Mouse (Mus musculus) frontal cortex, adult (tissue): ENCODE data around the gene Aes.
A peak's percentile ranks its signal among the peaks of the same experiment; 100 is the strongest.

Experiments used
- ATAC-seq: cut with Nextera tagmentation; 2 replicates; pipeline ENCODE4 v1.9.2; 2017; ENCODE audit warnings: mild to moderate bottlenecking, moderate library complexity, mixed read lengths; ENCODE audit not compliant: low TSS enrichment

Gene Aes

DNA sequence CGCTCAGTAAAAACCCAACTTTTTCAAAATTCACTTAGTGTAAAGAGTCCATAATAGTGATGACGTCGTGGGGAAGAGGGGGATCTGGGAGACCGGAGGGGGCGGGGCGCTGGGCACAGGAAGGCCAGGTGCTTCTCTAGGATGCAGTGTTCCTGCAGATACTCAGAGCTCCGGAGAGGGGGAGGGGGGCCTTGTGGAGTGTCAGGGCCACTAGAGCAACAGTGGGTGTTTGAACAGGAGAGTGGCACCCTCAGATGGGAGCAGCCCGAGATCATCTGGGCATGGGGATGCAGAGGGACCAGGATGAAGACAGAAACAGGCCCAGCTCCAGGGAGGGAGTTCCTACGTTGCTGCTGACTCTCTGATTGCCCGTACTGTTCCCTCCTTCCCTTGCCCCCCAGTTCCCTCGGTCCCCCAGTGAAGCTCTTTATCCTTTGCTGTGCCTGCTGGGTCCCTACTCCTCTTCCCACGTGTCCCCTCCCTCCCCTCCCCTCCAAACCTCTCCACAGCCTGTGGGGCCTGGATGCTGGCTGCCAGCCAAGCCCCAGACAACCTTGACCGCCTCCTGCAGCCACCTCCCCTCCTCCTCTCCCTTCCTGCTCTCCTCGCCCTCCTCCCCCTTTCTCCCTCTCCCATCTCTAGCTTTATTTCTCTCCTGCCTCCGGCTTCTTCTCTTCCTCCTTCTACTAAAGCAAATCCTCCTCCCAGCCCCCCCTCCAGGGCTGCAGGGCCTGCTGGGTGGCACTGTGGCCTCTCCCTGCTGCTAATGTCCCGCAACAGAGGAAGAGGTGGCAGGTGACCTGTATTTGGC is 9.3 kb downstream of the Aes start:
- no peak for ATAC-seq

DNA sequence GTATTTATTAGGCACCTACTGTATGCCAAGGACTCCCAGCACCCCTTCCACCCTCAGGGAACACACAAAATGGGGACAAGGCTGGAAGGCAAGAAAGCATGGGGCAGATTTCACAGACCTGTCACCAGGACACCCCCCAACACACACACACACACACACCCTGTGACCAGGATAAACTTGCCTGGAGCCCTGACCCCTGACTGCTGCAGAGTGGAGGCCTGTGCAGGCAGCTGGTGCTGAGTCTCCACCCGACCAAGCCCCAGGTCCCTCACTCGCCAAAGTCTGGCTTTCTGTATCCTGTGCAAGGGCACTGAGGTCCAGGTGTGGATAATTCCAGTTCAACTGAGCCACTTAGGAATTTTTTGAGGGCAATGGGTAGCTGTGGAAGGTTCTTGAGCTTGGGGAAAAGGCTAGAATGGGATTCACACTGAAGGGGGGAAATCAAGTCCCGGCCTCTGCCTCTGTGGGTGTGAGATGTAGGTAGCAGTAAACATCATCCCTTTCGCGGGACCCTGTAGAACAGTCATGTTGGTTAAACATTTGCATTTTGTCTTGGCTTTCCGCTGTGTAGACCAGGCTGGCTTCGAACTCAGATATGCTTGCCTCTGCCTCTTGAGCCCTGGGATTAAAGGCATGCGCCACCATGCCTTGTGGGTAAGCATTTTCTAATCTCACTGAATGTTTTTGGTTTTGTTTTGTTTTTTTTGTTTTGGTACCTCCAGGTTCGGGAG is 10.4 kb downstream of the Aes start:
- no peak for ATAC-seq

DNA sequence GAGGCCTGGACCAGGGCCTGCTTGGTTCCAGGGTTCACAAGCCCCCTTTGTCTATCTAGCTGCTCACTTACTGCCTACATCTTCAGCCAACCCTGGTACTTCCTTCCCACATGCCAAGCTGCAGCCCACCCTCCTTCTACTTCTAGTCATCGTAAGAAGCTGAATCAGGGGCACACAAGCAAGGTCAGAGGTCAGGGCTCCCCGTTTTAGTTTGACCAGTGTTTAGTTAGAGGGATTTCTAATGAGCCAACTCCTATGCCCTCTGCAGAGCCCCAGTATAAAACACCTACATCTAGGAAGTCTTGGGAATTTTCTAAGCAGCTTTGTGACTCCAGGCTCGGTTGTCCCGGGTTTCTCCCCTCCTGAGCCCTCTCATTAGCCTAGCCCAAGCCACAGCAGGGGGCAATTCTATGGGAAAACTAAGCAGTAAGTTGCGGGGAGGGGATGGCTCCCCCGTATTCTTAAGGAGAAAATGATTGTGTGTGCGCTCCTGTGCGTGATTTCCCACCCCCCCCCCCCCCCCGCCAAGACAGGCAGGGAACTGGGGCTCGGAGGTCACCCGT is 11.0 kb downstream of the Aes start:
- no peak for ATAC-seq

DNA sequence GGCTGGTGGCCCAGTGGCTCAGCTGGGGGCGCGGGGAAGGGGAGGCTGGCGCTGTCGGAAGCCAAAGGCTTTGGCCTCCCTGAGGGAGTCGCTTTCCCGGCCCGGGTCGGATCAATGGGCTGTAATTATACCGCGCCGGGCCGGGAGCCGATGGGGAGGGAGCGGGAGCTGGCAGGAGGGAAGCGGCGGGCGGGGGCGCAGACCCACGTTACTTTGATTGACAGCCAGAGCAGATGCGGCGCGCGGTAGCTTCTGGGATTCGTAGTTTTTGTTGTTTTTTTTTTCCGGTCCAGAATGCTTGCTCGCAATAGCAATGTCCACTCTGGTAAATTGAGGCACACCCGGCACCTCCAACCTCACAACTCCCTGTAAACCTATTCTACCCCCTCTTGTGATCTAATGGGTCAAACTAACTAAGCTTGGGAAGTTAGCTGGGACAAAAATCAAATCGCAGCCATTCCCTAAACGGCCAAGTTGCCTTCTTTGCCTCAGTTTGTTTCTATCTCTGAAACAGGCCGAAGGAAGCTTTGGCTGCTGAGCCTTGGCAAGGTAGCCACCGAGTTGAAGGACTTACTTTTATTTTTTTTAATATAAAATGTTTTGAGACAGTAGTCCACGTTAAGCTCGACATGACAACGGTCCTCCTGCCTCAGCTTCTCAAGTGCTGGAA is 11.7 kb downstream of the Aes start:
- ATAC-seq: peak; percentile 58

DNA sequence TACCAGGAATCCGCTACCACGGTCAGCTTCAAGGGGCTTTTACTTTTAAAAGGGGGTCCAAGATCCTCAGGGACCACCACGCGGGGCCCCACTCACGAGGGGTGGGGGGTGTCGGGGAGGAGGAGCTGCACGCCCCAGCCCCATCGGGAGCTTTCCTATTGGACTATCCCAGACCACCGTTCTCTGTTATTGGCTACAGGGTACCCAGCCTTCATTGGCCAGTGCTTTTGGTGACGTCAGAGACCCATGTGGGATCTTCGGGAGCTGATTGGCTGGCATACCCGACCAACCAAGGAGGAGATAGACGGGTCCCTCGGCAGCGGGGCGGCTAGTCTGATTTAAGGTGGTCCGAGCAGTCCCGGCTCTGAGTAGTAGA is 12.2 kb downstream of the Aes start:
- ATAC-seq: peak; percentile 87

DNA sequence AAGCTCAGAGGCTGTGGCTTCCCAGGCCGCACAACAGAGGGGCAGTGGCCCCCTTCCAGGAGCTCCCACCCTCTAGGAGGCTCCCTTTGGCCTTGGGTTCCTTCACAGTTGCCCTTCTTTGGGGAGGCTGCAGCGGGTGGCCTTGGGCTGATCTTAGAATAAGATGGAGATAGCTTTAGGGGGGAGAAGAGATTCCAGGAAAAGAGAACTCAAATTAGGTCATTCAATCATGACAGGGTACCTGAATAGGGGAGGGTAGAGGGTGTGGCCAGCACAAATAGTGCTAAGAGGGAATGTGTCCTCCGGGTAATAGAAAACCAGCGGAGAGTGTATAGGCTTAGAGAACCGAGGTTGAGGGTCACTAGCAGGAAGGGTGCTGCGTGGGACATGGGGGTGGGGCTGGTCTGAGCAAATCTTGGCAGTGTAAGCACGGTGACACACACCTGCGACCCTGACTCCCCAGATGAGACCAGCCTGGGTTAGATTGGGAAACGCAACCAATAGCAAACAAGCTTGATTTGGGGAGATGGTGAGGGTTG is 12.9 kb downstream of the Aes start:
- no peak for ATAC-seq

DNA sequence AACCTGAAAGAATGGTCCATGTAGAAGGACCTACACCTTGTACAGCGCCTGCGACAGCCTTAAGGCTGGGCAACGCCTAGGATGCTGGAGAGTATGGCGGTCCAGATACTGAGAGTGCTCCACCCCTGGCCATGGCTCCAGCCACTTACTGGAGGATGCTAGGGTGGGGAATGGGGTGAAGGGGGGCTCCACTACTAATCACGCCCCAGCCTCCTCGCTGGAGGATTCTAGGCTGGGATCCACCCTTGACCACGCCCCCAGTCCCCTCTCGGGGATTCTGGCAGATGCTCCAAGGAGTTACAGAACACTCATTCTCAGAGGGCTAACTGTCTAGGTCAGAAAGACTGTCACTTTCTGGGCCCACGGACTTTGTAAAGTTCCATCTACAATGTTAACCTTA is 13.7 kb downstream of the Aes start:
- no peak for ATAC-seq

DNA sequence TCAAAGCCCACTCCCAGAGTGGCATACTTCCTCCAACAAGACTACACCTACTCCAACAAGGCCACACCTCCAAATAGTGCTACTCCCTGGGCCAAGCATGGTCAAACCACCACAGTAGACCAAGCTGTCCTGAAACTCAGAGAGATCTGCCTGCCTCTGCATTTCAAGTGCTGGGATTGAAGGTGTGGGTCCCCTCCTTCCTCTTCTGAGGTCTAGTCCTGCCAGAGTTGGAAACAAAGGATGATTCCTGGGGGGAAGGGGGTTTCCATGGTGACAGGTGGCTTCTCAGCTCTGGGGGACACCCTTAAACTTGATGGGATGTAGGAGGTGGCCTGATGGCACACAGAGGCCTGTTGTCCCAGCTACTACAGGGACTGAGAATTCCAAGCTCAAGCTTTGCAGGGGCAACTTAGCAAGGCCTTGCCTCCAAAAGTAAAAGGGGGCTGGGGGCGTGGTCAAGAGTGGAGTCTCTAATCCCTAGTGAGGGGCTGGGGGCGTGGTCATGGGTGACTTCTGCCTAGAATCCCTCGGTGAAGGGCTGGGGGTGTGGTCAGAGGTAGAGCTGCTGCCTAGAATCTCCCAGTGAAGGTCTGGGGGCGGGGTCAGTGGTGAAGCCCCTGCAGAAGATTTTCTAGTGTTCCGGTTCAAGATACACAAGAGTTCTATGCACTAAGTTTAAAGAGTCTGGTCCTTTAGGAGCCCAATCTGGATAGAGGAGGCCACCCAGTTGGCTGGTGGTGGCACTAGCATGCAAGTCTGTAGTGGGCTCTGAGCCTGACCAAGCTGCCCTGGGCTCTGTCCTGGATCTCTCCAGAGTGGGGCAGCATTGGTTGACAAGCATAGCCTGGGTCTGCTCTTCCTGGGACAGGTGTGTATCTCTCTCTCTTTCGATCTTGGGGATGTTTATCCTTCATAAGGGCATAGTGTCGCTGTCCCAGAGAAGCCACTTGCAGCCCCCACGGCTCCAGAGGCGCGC is 15.1 kb downstream of the Aes start, which contains the start of gene Tle2:
Gene Tle2, plus strand, starts transcription at position 481 of the 976 bp plus-strand sequence.
- ATAC-seq: no peak

DNA sequence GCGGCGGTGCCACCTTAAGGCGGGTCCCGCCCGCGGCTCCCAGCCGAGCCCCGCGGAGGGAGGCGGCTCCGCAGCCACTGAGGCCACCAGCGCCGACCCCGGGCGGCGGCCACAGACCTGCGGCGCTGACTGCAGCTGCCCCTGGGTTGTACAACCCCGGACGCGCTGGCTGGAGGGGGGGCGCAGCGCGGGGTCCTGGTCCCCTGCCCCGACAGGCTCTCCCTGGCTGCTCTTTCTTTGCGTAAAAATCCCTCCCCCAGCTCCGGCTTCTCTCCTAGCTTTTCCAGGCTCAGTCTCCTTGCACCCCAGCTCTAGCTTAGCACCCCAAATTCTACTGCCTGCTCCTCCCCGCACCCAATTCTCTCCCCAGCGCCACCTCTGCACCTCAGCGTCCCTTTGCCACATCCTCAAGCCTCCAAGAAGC is 15.9 kb downstream of the Aes start:
- no peak; the same call in 1 of the 2 replicates for ATAC-seq

DNA sequence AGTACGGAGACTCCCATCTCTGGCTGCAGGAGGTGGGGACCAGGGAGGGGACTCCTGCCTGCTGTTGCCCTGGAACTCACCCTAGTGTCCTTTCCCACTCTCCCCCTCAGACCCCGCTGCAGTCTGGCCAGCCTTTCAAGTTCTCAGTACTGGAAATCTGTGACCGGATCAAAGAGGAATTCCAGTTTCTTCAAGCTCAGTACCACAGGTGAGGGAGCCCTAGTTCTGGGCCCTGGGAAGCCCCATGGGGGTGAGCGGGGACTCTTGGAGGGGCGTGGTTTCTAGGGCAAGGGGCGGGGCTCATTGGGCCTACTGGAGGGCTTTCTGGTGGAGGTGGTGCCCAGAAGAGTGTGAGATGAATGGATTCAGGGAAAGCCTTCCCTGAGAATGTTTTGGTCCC is 16.4 kb downstream of the Aes start:
- no peak for ATAC-seq

DNA sequence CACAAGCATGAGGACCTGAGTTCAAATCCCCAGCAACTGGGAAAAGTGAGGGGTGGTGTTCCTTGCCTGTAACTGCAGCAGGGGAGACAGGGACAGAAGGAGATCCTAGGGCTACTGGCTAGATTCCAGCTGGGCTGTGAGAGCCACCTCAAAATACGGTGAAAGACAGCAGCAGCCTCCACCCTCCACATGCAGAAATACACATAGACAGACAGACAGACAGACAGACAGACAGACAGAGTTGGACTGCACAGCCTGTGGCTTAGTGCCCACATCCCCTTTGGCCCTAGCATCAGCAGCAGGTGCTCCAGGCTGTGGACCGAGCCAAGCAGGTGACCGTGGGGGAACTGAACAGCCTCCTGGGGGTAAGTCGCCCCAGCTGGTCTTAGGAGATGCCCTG is 20.7 kb downstream of the Aes start:
- ATAC-seq: no peak

DNA sequence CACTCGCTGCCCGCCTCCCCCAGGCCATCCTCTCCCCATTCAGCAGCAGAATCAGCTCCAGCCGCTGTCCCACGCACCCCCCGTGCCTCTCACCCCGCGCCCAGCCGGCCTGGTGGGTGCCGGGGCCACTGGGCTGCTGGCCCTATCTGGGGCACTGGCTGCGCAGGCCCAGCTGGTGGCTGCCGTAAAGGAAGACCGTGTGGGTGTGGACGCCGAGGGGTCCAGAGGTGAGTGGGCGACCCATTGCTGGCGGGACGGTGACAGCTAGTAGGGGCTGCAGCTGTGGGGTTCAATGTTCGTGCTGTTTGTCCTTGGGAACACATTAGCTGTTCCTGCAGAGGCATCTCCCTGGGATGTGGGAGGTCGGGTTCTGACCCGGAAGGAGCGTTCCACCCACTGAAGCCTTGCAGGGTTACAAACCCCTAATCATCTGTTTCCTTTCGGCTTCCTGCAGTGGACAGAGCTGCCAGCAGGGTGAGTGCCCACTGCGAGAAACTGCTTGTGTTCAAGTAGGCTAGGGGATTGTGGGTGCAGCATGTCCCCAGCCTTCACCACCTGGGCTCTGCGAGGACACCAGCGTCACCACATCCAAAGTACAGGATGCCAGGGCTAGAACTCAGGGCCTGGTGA is 21.3 kb downstream of the Aes start:
- ATAC-seq: no peak

DNA sequence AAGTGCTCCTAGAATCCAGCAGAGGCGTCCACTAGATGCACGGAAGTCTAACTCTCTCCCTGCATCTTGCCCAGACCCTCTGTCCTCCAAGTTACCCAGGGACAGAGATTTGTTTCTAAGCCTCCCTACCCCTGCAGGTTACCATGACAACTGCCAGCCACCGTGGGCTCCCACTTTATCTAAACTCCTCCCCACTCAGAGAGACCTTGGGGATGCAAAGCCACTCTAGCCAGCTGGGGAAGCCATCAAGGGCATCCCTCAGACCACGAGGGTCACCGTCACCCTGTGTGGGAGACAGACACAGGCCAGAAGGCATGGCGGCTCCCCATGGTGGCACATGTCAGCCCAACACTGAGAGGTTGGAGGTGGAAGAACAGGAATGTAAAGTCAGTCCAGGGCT is 24.1 kb downstream of the Aes start:
- no peak for ATAC-seq

DNA sequence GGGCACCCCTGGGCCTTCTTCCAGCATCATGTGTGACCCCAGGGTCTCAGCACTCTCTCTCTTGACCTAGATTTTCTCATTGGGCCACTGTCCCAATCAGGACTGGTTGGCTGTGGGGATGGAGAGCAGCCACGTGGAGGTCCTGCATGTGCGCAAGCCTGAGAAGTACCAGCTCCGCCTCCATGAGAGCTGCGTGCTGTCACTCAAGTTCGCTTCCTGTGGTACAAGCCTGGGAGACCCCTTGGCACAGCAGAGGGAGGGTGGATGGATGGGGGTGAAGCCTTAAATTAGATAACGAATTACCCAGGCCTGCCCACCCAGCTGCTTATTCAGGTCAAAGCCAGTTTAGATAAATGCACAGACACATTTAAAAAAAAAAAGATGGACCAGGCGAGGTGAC is 29.5 kb downstream of the Aes start:
- no peak for ATAC-seq

DNA sequence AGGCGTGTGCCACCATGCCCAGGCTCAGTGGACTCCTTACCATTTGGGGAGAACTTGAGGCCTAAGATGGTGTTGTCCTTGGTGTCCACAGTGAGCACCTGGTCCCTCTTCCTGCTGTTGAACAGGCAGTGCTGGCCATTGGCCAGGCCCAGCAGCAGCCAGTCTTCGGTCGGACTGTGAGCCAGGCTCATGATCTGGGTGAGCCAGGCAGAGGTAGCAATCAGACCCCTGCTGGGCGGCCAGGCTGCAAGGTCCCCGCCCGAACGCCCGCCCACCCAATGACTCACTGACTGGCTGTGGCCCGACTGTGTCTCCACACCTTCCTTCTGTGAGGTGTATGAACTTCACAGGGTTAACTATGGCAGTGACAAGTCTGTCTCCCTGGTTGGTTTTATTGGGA is 32.6 kb downstream of the Aes start:
- no peak for ATAC-seq

DNA sequence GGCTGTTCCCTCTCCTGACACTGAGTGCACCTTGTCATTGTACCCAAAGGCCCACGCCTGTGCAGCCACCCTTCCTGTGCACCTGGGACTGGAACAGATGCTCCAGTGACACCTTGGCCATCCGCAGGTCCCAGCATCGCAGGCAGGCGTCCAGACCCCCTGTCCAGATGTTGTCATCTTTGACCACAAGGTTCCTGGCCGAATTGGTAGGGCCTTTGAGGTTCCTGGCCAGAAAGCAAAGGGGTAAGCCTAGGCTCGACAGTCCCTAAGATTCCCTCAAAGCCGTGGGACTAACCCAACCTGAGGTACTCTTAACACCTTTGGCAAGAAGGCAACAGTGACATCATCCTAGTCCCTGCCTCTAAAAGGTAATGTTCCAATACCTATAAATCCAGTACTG is 33.3 kb downstream of the Aes start:
- no peak for ATAC-seq

DNA sequence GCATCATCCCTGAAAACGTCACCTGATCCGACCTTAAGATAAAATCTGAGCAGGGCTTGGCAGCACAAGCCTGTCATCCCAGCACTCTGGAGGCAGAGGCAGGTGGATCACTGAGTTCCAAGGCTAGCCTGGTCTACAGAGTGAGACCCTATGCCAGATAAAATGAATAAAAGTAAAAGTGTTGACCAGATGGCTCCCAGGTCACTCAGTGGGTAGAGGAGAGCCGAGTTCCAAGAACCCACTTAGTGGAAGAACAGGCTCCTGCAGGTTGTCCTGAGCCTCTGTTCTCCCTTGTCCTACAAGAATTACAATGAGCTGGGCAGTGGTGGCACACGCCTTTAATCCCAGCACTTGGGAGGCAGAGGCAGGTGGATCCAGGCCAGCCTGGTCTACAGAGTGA is 33.9 kb downstream of the Aes start:
- ATAC-seq: no peak

DNA sequence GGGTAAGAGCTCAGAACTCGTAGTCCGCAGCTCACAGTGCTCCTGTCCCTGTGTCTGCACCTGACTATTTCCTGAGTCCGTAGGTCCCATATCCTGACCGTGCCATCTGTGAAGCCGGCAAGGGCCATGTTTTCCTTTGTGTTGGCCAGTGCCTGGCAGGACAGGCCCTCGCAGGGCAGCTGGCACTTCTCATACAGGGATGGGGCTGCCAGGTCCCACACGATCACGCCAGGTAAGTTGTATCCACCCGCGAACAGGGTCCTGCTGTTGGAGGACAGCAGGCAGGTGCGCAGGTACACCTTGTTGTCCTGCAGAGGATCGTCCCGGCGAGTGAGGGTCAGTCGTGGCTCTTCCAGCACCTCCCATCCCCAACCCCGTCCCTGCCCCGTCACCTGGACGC is 34.6 kb downstream of the Aes start:
- ATAC-seq: no peak

DNA sequence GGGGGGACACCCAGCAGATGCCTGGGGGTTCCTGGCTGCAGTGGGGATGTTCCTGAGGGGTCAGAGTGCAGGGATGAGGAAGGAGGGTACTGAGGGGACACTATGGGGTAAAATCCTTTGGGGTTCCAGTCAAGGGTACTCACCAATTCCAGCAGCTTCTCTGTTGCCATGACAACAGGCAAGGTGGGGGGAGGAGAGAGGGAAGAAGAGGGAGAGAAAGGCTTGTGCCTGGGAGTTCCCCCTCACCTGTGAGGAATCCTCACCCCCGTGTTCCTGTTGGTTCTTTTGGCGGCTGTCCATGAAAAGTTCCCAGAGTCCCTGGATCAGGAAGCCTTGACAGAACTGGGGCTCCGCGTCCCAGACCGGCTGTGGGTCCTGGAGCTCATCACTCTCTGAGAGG is 36.3 kb downstream of the Aes start:
- no peak for ATAC-seq

DNA sequence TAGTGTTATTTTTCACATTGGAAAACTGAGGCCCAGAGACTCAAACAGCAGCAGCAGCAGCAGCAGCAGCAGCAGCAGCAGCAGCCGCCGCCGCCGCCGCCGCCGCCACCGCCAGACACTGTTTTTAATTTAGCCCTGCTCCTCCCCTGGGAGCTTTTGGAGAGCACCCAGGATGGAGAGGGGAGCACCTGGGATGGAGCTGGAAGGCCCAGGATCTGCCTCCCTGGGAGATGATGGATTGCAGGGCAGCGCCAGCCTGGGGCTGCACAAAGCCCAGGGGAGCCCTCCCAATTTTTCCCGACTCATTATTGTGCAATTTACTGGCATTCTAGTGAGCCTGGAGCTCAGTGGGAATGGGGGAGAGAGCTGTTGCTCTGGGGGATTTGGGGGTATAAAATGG is 37.3 kb downstream of the Aes start:
- ATAC-seq: peak; percentile 24; the same call in 1 of the 2 replicates
